Mouse (Mus musculus) neutrophil, adult 5-6 weeks (primary cell): ENCODE data around the gene Gm35549. TPM values are rescaled to one million over a fixed set of nuclear protein-coding genes. Genes with fewer than 3 reads are reported as not detected.

ENCODE experiments used
- ATAC-seq: fragments of 151-379, 151-347 bp; 2 replicates; pipeline ENCODE4 v1.8.0; 2017; ENCODE audit warnings: mild to moderate bottlenecking, moderate TSS enrichment; ENCODE audit not compliant: insufficient number of reproducible peaks, poor library complexity, low FRiP score, severe bottlenecking; ENCODE audit errors: extremely low read depth
- total RNA-seq: library from RNA; stranded (forward); fragments of 200-1000 nt; gene quantifications from 2 replicates; pipeline ENCODE4 v1.2.3, GENCODE M21; 2017

Gene Gm35549
- total RNA-seq, 1 experiment from 2014 or later = 1.0 TPM

- ATAC-seq = no peak
Observed at GRCm38 (mm10) chr9:122836790-122837189, 7.0 kb downstream of the Gm35549 start.

- ATAC-seq = no peak
Observed at GRCm38 (mm10) chr9:122836126-122836525, 7.7 kb downstream of the Gm35549 start.

GRCm38 (mm10) chr9:122829826-122830380 is 13.9 kb downstream of the Gm35549 start:
- no peak for ATAC-seq

- no peak for ATAC-seq
Observed at GRCm38 (mm10) chr9:122826743-122827142, 17.1 kb downstream of the Gm35549 start.

GRCm38 (mm10) chr9:122823374-122824017 is 20.3 kb downstream of the Gm35549 start:
- ATAC-seq = no peak

GRCm38 (mm10) chr9:122815239-122815851 is 28.5 kb downstream of the Gm35549 start:
- no peak for ATAC-seq

GRCm38 (mm10) chr9:122814775-122815174 is 29.1 kb downstream of the Gm35549 start:
- no peak for ATAC-seq

- ATAC-seq = no peak
Observed at GRCm38 (mm10) chr9:122812386-122812785, 31.4 kb downstream of the Gm35549 start.

- ATAC-seq = no peak
Observed at GRCm38 (mm10) chr9:122810212-122810611, 33.6 kb downstream of the Gm35549 start.

- no peak for ATAC-seq
Observed at GRCm38 (mm10) chr9:122807186-122807585, 36.6 kb downstream of the Gm35549 start.

- ATAC-seq = no peak
Observed at GRCm38 (mm10) chr9:122805845-122806341, 37.9 kb downstream of the Gm35549 start.

- ATAC-seq = peak; percentile 90
Observed at GRCm38 (mm10) chr9:122805053-122805844, 38.6 kb downstream of the Gm35549 start, which contains the start of gene Tcaim. Gene Tcaim, plus strand, starts transcription at chr9:122805539.

GRCm38 (mm10) chr9:122786534-122786933 is 57.3 kb downstream of the Gm35549 start:
- no peak for ATAC-seq

GRCm38 (mm10) chr9:122785231-122785630 is 58.6 kb downstream of the Gm35549 start:
- ATAC-seq = peak; percentile 94

Other genes with a start within 250 kb of the Gm35549 start
- gene Topaz1, start 96.7 kb downstream of the Gm35549 start, total RNA-seq = not detected in 2 replicates
- 16.3 and 20.8 TPM in 2 replicates for gene Tcaim, start 38.5 kb downstream of the Gm35549 start, total RNA-seq
- 105 and 106 TPM in 2 replicates for gene Zfp445, start 22.0 kb upstream of the Gm35549 start, total RNA-seq
- 3.4 and 3.8 TPM in 2 replicates for gene Zkscan7, start 41.6 kb upstream of the Gm35549 start, total RNA-seq
- not detected in 2 replicates for gene Zfp105, start 79.0 kb upstream of the Gm35549 start, total RNA-seq
- 21.6 and 28.5 TPM in 2 replicates for gene 1110059G10Rik, start 107.0 kb upstream of the Gm35549 start, total RNA-seq
- gene Kif15, start 107.0 kb upstream of the Gm35549 start, total RNA-seq = 4.5 TPM in 2 replicates
- 11.9 and 12.0 TPM in 2 replicates for gene Tmem42, start 177.3 kb upstream of the Gm35549 start, total RNA-seq
- 0.61 TPM in 1 of 2 replicates, not detected in the other for gene Tgm4, start 190.7 kb upstream of the Gm35549 start, total RNA-seq